Mouse (Mus musculus) kidney, postnatal 4 days (tissue): ENCODE results near the gene Mgat1.
"Not testable (repeated sequence)": the region's sequence is repeated elsewhere in the genome, so short reads cannot be mapped to it uniquely, and the experiment has no call there.

Experiments used
- DNase-seq, 2 experiments: peaks; one replicate each; pipeline ENCODE4 v3.0.0; 2021; ENCODE audit warnings: mixed read lengths in 2 of 2

Gene Mgat1

DNA sequence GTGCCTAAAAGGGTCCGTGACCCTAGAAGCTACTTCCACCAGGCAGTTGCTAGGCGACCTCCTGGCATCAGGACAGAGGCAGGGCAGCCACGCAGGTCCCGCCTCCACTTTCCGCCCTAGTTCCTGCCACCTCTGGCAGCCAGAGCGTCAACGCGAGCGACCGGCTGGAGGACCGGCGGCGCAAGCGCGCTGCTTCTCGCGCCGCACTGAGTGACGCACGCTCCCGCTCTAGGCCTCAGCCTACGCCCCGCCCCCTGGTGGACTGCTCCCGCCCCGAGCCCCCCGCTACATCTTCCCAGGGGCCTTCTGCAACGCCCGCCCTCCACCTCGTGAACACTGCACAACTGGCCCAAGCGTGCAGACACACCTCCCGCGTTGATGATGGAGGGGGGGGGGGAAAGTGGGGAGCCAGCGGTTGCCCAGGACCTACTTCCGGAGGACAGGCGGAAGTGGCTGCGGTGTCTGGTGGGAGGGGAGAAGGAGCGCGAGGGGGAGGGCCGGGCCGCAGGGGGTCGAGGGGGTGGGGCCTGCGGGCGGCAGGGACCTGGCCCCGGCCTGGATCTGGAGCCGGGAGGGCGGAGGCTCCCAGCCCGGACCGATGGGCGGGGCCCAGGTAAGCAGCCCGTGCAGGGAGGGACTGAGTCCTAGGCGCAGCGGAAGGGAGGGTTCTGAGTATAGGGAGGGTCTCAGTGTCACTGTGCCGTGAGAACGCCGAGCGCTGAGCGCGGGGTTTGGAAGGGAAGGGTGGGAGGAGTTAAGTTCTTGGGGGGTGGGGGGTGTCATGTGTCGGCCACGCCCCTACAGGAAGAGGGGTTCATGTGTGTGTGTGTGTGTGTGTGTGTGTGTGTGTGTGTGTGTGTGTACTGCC lies at the start of gene Mgat1:
Gene Mgat1, plus strand, starts transcription at position 465 of the 868 bp plus-strand sequence.
- peak; percentile 97 to 98 for DNase-seq

DNA sequence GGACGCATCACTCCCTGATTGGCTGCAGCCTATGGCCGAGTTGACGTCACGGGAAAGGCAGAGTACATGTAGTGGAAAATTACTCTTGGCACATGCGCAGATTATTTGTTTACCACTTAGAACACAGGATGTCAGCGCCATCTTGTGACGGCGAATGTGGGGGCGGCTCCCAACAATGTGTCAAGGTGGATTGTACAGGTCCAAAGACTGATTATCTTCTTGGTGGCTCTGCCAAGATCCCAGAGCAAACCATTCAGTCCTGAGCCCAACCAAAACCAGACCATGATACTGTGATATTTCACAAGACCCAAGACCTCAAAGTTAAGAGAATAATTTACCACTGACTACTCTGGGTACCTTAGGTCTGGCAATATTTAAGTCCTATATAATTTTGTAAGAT lies 49.2 kb upstream of the Mgat1 start:
- not testable (repeated sequence) for DNase-seq

DNA sequence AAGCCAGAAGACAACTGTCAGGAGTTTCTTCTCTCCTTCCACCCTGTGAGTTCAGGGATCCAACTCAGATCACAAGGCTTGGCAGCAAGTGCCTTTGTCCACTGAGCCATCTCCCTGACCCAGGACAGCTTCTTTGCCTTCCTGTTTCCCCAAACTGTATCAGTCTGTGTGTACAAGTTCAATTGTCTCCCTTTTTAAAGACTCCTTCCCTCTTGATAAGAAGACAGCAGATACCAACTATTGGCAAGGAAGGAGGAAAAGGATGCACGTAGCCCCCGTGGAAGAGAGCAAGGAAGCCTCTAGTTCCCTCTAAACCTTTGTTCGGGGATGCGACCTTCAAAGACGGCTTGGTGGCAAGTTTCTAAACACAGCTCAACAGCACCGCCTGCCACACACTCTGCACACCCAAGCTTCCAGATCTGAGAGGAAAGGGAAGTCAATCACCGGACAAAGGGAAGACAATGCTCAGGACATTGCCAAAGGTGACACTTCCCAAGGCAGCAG lies 48.1 kb upstream of the Mgat1 start:
- peak in 1 of 2 experiments; percentile 26 for DNase-seq

DNA sequence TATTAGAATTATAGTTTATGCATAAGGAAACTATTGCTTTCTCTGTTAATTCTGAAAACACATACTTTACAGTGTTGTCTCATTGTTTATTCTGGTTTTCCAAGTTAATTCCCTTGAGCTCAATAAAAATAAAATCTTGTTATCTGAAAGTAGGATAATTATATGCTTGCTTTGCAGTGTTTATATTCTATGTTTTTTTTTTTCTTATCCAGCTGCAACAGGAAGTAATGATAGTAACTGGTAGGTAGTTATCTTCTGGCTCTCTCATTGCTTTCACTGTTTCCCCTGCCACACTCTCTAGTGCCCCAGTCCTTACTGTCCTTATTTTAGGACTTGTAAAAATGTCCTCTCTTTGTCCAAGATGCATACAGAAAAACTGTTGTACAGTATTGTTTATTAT lies 43.3 kb upstream of the Mgat1 start:
- no peak for DNase-seq

DNA sequence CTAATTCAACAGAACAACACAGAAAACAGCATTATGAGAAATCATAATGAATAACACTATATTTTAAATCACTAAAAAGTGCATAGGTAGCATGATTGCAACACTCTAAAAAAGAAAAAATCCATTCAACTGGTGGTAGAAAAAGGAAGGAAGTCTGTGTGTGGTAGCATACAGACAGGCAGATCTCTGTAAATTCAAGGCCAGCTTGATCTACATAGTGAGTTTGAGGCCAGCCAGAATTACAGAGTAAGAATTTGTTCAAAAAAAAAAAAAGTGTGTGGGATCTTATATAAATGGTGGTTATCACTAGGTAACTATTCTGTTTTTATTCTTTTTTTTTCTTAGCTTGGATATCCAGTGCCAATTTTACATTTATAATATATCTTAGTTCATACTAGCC lies 42.8 kb upstream of the Mgat1 start:
- DNase-seq, result no peak

DNA sequence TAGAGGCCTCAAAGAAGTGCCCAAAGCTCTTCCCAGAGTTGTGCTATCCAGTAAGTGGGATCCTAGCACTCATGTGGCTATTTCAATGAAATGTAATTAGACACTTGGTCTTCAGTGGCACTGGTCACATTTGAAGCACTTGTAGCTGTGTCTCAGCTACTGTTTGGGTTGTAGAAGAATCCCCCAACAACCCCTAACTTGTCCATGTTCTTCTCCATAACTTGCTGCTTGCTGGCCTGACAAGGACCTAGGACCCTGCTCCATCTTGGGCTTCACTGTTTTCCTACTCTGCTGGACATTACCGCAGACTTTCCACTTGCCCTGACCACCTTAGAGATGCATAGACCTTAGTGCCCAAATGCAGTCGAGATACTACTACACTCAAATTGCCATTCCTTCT lies 41.9 kb upstream of the Mgat1 start:
- no peak for DNase-seq

DNA sequence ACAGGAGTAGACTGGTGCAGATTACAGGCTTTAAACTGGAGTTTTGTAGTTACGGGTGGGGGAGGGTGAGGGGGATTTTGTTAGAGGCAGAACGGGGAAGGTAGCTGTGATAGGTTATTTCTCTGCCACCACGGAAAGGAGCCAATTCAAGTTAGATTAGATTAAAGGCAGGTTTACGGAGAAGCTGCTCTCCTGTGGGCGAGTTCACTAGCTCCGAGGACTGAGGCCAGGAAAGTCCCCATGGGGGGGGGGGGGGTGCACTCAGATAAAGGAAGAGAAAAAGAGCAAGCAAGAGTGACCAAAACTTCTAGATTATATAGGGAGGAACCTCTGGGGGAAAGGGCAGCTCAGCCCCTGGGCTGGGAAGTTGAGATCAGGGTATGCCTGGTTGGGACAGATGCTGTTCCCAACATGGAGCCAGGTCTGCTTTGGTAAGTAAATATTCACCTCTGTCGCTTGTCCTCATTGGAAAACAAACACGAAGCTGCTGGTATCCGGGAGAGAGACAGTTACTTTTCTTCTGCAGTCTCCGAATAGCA lies 41.4 kb upstream of the Mgat1 start:
- peak; percentile 33 to 56 for DNase-seq

DNA sequence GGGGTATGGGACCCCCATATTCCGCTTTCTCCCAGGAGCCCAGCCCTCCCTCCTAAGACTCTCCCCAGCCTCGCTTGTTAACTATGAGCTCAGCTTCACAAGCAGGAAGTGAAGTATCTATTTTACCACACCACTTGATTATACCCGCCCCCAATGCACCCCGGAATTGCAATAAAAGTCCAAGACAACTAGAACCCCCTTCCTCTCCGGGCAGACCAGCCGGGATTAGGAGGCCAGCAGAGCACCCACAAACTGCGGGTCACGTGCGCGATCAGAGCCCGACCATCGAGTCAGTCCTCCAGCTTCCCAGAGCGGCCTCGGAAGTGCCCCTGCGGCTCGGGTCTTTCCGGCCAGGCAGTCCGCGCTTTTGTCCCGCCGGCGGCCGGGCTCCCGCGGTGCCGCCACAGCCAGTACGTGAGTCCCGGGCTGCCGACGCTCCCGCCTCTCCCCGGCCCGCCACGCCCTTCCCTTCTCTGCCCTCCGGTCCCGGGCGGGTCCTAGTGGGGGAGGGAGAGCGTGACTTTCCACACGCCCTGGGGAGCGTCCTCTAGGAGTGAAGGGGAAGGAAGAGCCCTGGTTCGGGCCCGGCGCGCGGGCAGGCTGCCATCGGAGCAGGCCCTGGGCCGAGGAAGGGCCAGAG lies 40.7 kb upstream of the Mgat1 start, which contains the start of gene Zfp62:
Gene Zfp62, plus strand, starts transcription at position 164 of the 640 bp plus-strand sequence.
- peak; percentile 97 to 98 for DNase-seq

DNA sequence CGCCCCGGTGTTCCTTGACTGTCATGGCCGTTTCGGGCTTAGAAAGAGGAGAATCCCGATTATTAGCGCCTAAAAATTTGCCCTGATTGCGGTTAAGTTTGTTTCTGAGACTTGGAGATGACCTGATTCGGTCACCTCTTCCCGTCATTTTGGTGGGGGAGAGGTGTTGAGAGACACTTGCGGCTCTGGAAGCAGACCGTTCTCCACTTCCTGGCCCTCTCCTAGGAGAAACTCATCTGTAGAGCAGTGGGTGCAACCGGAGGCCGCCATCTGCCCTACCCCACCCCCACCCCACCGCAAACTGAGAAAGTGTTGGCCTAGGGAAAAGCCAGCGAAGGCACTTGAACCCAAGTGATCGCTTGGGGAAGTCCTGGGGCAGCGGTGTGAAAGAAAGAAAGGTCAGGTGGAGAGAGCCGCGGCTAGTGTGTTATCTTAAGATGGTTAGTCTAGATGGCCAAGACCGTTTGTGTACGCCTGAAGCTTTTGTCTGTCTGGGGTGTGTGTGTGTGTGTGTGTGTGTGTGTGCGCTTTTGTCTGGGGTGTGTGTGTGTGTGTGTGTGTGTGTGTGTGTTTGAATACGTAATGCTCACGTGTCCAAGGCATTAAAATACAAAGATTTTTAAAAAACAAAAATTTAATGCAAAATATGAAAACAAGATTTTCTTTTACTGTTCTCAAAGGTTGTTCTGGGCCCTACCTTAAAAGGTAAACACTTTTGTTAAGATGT lies 40.1 kb upstream of the Mgat1 start:
- peak in 1 of 2 experiments; percentile 51 for DNase-seq

DNA sequence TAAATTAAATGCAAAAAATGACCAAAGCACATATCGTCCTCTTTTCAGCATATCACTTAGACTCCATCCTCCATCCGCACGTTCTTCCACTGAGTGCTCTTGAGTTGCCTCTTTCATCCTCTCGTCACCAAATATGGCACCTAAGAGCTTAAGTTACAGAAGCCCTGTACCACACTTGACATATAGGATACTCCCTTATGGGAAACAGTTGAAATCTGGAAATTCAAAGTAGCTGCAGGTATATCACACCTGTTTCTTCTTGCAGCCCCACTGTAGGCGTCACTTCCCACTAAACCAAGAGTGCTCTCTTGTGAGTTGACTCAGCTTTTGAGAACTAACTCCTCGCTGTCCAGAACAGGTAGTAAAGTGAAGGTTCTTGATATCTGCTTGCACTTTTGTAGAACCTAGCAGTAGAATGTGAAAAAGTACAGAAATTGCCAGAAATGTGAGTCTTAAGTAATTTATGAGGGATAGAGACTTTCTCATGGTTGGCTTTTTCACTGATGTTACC lies 38.9 kb upstream of the Mgat1 start:
- no peak for DNase-seq

DNA sequence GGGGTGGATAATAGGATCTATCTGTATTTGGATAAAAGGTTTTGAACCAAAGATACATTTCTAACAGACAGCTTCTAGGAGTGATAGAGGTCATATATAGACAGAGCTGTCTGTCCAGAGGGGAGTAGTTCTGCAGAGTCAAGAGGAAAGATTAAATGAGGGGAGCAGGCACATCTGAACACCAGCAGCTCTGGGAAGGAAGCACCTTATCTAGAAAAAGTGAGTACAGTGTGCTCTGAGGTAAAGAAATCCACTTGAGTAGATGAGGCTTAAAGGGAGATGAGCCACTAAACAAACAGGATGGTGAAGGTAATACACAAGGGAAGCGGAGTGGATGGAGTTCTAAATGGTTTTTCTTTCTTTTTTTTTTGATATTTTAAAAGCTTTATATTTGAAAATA lies 36.5 kb upstream of the Mgat1 start:
- no peak for DNase-seq

DNA sequence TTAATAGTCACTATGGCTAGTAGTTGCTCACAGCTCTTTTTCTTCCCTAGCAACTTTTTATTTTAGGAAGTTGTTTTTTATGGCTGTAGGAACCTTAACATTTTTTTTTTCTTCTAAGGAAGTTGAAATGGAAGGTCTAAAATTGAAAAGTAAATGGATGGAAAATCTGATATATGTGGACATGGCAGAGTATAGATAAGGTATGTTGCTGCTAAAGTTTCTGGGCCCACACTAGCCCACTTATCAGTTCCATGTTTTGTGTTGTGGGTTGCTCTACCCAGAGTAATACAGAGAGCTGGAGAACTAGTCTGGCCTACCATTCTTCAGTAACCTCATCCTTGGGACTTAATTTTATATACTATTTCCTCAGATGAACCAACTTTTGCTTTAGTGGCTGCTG lies 31.4 kb upstream of the Mgat1 start:
- no peak for DNase-seq

DNA sequence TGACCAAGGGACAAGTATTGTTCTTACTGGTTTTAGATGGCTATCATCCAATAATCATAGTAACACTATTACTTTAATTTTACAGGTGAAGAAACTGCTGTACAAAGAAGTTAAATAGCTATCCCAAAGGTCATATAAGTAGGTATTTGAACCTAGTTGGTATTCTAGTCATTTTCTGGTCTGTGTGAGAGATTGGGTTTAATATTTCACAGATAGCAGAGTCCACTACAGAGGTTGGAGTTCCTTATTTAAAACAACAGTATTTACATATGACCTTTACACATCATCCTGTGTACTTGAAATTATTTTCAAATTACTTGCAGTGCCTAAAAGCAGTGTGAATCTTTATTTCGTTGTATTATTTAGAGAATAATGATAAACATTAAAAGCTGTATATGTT lies 30.5 kb upstream of the Mgat1 start:
- no peak for DNase-seq

DNA sequence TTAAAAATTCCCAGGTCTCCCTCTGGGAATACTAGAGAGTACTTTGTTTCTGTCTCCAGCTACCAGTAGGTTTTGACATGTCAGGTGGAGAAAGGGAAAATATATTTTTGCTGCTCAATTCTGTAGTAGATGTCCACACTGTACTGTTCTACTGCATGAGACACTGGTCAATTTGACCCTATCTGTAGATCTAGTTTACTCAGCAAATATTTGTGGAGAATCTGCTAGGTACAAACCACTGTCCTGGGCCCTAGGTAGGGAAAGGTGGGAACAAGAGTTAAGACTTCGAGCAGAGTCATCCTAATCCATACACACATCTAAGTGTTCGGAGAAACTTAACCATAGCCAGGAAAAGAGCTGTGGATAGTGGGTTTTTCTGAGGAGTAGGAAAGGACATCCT lies 24.7 kb upstream of the Mgat1 start:
- no peak for DNase-seq

DNA sequence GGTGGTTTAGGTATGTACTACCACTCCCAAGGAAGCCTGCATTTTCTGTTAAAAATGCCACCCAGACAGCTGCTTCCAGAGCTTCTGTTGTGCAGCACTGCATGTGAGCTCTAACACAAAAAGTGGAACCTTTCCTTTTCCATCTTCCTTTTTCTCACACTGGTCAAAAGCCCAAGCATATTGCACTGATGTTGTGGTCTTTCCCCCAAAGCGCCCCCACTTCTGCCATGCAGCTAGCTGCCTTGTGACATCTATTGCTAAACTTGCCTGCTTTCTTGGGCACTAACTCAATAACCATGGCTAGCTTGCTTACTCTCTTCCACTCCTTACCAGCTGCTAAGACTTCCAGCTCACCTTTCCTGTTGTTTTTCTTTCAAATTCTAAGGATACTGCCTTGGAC lies 19.5 kb upstream of the Mgat1 start:
- no peak for DNase-seq

DNA sequence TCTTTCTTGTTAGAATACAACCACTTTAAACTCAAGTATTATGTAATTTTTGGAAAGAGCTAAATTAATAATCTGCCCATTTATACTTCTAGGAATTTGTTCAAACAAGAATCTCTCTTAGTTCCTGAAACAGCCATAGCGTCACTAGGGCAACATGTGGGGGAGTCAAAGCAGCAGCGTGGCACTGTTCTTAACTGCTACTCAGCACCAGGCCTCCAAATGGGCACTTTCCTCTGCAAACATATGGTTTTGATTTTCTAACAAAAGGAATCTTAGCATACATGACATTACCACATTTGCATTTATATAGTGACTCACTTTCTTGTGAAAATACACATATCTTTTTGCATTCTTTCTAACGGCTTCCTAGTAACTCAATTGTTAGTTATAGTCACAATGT lies 11.2 kb upstream of the Mgat1 start:
- no peak for DNase-seq

DNA sequence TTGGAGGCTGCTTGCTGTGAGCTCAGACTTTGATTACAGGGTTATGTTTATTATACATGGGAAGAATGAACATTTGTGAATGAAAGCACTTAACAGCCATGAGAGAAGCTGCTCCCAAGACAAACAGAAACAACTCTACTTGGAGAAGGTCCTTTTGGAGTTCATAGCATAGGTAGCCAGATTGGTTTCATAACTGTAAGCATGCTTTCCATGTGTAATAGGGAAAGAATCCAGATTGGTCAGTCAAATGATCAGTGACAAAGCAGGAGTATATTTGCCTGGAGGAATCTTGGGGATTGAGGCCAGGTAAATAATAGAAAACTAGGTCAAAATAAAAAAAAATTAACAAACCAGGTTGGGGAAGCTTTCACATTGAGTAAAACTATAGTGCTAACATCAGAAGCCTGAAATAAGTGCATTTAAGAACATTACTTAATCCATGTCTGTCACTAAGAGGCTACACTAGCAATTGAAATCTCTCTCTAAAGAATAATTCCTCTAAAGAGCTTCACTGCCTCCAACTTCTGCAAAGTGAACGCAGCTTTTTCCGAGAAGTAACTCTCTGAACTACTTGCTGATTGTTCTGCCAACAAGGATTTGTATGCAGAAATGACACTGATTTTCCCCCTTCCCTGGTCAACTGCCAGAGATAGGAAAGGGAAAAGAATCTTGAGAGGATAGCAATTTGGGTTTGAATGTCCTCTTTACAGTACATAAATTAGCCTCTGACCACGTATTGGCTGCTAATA lies 8.4 kb upstream of the Mgat1 start:
- DNase-seq, result no peak

DNA sequence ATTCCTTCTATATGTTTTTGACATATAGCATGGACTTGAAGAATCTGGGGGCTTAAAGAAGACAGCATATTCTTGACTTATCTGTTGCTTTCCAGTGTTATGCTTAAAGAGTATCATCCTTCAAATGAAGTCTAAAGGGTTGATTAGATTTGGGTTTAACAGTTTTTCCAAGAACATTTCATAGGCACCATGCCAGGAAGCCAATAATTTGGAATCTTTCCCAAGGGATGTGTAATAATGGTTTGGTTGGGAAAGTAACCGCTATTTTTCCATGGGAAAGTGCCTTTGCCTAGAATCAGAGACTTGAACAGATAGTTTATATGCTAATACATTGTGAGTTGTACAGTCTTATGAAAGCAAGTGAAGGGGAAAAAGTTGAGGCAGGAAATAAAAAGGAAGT lies 7.1 kb upstream of the Mgat1 start:
- DNase-seq, result no peak

DNA sequence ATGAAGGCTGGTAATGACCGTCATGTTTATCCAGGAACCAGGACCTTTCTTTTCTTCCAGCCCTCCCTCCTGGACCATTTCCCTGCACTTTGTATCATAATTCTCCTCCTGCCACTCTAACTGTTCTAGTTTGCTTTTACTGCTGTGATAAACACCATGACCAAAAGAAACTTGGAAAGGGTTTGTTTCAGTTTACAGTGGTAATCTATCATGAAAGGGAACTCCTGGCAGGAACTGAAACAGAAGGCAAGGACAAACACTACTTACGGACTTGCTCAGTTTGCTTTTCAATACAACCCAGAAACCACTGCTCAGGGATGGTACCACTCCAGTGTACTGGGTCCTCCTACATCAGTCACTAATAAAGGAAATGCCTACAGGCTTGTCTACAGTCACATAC lies 6.5 kb upstream of the Mgat1 start:
- DNase-seq, result no peak

DNA sequence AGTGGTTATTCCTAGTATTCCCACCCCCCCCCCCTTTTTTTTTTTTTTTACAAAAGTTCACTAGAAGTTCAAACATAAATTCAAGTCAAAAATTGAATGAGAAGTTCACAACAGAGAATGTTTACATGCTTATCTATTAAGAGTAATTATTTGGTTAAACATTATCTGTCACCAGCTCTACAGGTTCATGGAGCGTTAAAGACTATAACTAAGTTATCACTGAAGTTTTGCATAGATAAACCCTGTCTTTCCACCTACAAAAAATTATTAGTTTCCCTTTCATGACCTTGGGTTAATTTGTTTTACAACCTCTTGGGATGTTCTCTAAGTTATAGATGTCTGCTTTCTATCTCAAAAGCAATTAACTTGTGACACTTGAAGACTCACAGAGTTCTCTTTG lies 3.7 kb upstream of the Mgat1 start:
- DNase-seq, result no peak

DNA sequence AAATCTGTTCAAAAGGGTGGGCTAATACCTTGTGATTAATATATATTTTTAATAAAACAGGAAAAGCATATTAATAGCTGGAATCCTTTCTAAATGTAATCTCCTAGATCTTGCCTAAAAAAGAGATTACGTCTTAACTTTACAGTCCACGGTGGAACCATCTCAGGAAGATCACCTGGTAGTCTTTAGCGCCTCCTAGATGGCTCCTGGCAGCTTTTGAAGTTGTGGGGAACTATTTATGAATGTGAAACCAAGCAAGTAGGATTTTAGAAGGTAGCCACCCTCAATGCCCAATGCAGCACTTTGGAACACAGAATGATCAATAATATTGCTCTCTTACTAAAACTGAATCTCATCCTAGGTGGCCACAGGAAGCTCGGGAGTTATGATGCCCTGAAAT lies 3.1 kb upstream of the Mgat1 start:
- DNase-seq, result no peak

DNA sequence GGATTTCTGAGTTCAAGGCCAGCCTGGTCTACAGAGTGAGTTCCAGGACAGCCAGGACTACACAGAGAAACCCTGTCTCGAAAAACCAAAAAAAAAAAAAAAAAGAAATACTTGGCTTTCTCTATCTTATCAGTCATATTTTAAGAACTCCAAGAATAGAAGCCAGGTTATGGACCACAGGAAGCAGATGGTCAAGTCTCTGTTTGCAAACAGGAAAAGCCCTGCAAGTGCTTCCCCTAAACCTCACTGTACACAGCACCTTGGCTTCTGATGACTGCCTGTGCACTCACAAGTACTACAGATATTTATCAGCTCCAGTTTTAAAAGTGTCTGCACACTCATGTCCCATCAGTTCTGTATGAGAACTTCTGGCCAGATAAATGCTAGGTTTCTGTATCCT lies 2.5 kb upstream of the Mgat1 start:
- DNase-seq, result no peak
